Mouse (Mus musculus): Measurements from ENCODE around the gene Vmn2r1. TPM values are rescaled to one million over a fixed set of nuclear protein-coding genes. Genes with fewer than 3 reads are reported as not detected.

Vmn2r1 gene
- not detected in 2 replicates for polyA plus RNA-seq (2012; ENCODE audit: insufficient read depth, low replicate concordance)

DNA sequence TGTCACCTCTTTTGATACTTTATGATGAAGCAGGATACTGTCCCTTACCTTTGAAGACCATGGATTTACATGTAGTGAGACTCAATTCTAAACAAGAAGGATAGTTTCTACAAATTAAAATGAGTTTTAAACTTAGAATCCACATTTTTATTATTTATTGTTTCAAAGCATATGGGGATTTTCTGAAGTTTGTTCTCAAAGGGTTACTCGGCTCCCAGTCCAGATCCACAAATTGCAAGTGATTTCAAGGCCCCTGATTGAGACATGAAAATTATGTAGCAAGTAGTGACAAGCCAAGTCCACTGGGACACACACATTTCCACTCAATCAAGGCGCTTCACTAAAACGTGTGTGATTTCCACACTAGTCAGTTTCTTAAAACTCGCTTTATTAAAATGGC, at the start of gene Vmn2r1:
Vmn2r1 (plus strand) TSS at position 301 of the 400 bp plus-strand sequence.
- TF ChIP-seq GATA1 (IDR thresholded peaks at IDR 0.05; ENCODE audit: borderline replicate concordance, low read length) (no peak), FLI1 (IDR thresholded peaks at IDR 0.05; ENCODE audit: low read length) (no peak)
- Histone ChIP-seq H3K4me1 (no peaks in the 10 kb centered on the region), H3K9me3 (0 out of 2 replicates have a peak, but pooled peaks cover 3% of the 10 kb centered on the region), H3K4me3 (replicated peaks) (no peak within 1 kb of the TSS), H3K36me3 (replicated peaks; ENCODE audit: low read length) (no peaks in the 10 kb centered on the region), H3K27me3 (replicated peaks) (no peaks in the 10 kb centered on the region)

DNA sequence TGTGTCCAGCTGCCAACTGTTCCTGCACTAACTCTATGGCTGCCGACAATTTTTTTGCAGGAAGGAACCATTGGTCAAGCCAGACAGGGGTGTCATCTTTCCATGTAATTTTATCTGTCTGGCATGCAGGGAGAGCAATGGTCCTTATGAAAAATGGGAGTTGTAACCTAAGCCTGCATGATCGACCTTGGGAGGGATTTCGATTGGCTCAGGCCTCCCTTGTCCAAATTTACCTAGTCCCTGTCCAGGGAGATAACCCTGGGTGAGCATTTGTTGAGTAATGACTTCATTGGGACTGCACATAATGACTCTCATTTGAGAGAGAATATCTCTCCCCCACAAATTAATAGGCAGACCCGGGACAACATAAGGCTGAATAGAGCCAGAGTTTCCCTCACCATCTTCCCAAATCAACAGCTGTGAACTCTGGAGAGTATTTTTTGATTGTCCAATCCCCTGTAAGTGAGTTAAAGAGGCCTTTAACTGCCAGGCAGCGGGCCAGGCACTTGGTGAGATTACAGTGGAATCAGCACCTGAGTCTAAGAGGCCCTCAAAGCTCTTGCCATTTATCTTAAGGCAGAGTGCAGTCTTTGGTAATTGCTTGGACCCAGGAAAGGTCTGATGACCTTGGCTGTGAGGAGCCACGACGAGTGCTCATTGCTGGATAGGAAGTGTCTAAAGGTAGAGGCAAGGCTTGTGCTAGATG, 43.1 kb upstream of the Vmn2r1 start:
- no peak for TF ChIP-seq FLI1 (IDR thresholded peaks at IDR 0.05; ENCODE audit: low read length)
- no peak for TF ChIP-seq GATA1 (IDR thresholded peaks at IDR 0.05; ENCODE audit: borderline replicate concordance, low read length)
- no peaks in the 10 kb centered on the region for H3K36me3 ChIP-seq (replicated peaks; ENCODE audit: low read length)
- no peaks in the 10 kb centered on the region for H3K4me1 ChIP-seq
- H3K27me3 ChIP-seq (replicated peaks), result no peaks in the 10 kb centered on the region
- no peaks in the 10 kb centered on the region for H3K9me3 ChIP-seq
- no peak overlapping the region for H3K4me3 ChIP-seq (replicated peaks)

DNA sequence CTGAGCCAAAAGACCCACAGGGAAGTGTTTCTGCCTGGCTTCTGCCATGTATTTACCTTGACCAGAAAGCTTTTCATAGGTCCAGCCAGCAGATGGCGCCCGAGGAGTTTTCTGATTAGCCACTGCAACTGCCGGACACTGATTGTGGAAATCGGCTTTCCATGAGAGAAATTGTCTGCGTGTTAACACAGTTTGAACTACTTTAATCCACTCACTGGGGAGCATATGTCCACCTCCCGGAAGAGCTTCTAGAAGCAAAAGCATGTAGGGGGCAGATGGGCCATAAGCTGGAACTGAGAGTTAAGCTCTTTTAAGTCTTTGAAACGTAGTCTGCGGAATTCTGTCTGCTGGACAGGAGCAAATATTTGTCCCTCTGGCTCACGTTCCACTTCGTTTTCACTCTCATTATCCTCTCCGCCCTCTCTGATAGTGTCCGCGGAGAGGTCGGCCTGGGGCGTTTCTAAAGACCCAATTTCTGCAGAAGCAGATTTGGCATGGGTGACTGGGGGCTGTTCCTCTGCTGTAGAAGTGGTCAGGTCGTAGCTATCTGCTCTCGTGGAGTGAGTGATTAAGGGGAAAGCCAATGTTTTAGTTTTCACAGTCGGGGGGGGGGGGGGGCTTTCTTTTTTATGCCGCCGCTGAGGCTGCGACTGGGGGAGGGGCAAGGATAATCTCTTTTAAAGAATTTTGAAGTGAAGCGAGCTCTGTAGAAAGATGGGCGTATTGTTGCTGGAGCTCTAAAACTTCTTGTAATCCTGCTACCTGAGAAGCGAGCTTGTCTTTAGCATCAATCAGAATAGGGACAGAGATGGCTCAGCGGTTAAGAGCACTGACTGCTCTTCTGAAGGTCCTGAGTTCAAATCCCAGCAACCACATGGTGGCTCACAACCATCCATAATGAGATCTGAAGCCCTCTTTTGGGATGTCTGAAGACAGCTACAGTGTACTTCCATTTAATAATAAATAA, 41.2 kb upstream of the Vmn2r1 start:
- Histone ChIP-seq H3K36me3 (replicated peaks; ENCODE audit: low read length) (no peaks in the 10 kb centered on the region), H3K9me3 (no peaks in the 10 kb centered on the region), H3K4me3 (replicated peaks) (no peak overlapping the region), H3K4me1 (no peaks in the 10 kb centered on the region), H3K27me3 (replicated peaks) (no peaks in the 10 kb centered on the region)
- no peak for TF ChIP-seq GATA1 (IDR thresholded peaks at IDR 0.05; ENCODE audit: borderline replicate concordance, low read length)
- no peak for TF ChIP-seq FLI1 (IDR thresholded peaks at IDR 0.05; ENCODE audit: low read length)

DNA sequence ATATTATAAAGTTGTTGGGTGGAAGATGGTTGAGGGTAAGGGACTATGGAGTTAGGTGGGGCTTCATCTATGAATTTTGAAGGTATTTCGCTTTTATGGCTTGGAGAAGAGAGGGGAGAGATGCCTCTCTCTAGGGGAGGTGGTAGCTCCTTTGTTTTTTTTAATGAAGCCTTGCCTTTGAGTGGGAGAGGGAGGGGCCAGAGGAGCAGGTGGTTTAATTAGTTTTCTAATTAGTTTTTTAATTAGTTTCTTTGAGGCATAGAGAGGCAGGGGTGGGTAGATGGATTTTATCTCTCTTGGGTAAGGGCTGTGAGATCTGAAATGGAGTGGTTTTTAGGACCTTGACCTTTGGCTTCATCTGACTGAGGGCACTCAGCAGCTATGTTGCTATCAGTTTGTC, 31.4 kb downstream of the Vmn2r1 start:
- no peaks in the 10 kb centered on the region for H3K27me3 ChIP-seq (replicated peaks)
- peaks cover 5% of the 10 kb centered on the region for H3K9me3 ChIP-seq
- no peaks in the 10 kb centered on the region for H3K36me3 ChIP-seq (replicated peaks; ENCODE audit: low read length)
- H3K4me1 ChIP-seq, result no peaks in the 10 kb centered on the region
- no peak overlapping the region for H3K4me3 ChIP-seq (replicated peaks)
- TF ChIP-seq GATA1 (IDR thresholded peaks at IDR 0.05; ENCODE audit: borderline replicate concordance, low read length), result no peak
- no peak for TF ChIP-seq FLI1 (IDR thresholded peaks at IDR 0.05; ENCODE audit: low read length)

DNA sequence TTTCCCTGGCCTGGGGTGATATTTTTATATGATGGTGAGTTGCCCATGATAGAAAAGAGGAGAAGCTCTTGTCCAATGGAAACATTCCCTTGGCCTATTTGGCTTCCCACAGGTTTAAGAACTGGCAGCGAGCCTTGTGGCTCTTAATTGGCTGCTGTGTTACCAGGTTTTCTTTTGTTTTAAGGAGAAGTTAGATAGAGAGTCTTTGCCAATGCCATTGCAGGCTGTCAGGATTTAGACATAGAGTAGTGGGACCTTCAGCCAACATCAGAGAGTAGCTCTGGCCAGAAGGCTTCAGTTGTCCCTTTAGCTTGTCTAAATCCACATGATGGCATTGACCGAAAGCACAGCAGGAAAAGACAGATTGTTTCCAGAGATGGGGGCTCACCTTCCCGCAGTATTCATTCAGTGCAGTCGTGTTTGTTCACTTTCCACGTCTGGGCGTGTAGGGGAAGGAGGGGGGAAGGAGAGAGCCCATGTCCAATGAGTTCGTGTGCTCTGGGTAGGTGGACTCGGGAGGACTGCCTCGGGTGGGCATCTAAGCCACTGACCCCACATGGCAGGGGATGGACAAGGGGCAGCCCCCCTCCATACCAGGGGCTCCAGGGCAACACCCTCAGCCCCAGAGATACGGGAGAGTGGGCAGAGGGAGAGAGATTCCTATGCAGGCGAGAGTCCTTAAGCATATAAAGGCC, 32.2 kb downstream of the Vmn2r1 start:
- H3K36me3 ChIP-seq (replicated peaks; ENCODE audit: low read length), result no peaks in the 10 kb centered on the region
- peaks cover 5% of the 10 kb centered on the region for H3K9me3 ChIP-seq
- TF ChIP-seq GATA1 (IDR thresholded peaks at IDR 0.05; ENCODE audit: borderline replicate concordance, low read length) (no peak), FLI1 (IDR thresholded peaks at IDR 0.05; ENCODE audit: low read length) (no peak)
- H3K4me3 ChIP-seq (replicated peaks), result no peak overlapping the region
- no peaks in the 10 kb centered on the region for H3K27me3 ChIP-seq (replicated peaks)
- no peaks in the 10 kb centered on the region for H3K4me1 ChIP-seq

DNA sequence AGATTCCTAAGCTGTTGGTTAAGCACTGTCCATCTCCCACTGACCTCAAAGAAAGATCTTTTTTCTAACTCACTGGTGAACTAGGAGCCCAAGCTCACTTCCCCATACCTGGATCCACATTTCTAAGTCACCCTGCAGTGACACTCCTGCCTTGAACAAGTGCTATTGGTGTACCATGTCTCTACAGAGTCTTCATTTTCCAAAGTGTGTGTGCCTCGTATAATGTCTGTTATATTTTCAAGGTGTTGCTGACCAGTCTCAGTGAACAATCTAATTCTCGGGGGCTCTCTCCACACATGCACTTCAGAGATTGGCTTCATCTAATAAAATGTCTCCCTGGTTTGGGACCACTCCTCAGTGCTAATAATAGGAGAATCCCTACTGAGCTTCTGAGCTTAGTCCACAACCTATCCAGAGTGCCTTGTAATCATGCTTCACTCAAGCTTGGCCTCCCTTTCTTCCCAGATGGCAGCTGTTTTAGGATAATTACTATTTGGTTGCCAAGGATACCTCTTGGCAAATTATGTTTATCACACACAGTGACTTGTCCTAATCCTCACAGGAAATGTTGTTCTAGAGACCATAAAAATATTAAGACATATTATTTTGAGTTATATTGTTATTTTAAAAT, 60.6 kb downstream of the Vmn2r1 start, which contains the start of gene Vmn2r2:
Vmn2r2 (minus strand) TSS at position 51 of the 631 bp plus-strand sequence.
- H3K27me3 ChIP-seq (replicated peaks), result no peaks in the 10 kb centered on the region
- no peaks in the 10 kb centered on the region for H3K9me3 ChIP-seq
- TF ChIP-seq GATA1 (IDR thresholded peaks at IDR 0.05; ENCODE audit: borderline replicate concordance, low read length), result no peak
- TF ChIP-seq FLI1 (IDR thresholded peaks at IDR 0.05; ENCODE audit: low read length), result no peak
- H3K4me1 ChIP-seq, result no peaks in the 10 kb centered on the region
- no peaks in the 10 kb centered on the region for H3K36me3 ChIP-seq (replicated peaks; ENCODE audit: low read length)
- H3K4me3 ChIP-seq (replicated peaks), result no peak within 1 kb of the TSS

Other genes with a start within 250 kb of the Vmn2r1 start
- gene Plch1, start 182.1 kb upstream of the Vmn2r1 start, polyA plus RNA-seq (2012; ENCODE audit: insufficient read depth, low replicate concordance), result not detected in 2 replicates
- 2.4 and 4.0 TPM in 2 replicates for gene E130311K13Rik, start 152.1 kb upstream of the Vmn2r1 start, polyA plus RNA-seq (2012; ENCODE audit: insufficient read depth, low replicate concordance)
- 13.9 and 33.7 TPM in 2 replicates for gene Slc33a1, start 116.8 kb upstream of the Vmn2r1 start, polyA plus RNA-seq (2012; ENCODE audit: insufficient read depth, low replicate concordance)
- 0.66 and 1.7 TPM in 2 replicates for gene Gmps, start 105.4 kb upstream of the Vmn2r1 start, polyA plus RNA-seq (2012; ENCODE audit: insufficient read depth, low replicate concordance)
- gene Vmn2r2, start 60.4 kb downstream of the Vmn2r1 start, polyA plus RNA-seq (2012; ENCODE audit: insufficient read depth, low replicate concordance), result not detected in 2 replicates
- gene Vmn2r3, start 208.2 kb downstream of the Vmn2r1 start, polyA plus RNA-seq (2012; ENCODE audit: insufficient read depth, low replicate concordance), result not detected in 2 replicates

Measured in megakaryocyte, embryonic 14.5 days (primary cell).